Mouse (Mus musculus) midbrain, postnatal 0 days (tissue): ENCODE results near the gene Tmem54. TPM values are rescaled to one million over a fixed set of nuclear protein-coding genes. Genes with fewer than 3 reads are reported as not detected.

Source experiments
- ATAC-seq: fragments of 200-750 bp; cut with Nextera tagmentation; 2 replicates; pipeline ENCODE4 v1.8.0; 2017; ENCODE audit warnings: moderate number of reproducible peaks, mild to moderate bottlenecking, moderate TSS enrichment, moderate library complexity; ENCODE audit not compliant: low FRiP score
- DNase-seq: peaks from one replicate; pipeline ENCODE4 v3.0.0-alpha.2; 2015; ENCODE audit warnings: low spot score
- H3K27ac ChIP-seq: fragments of 300-500 bp; sonication (generic); 2 replicates; pipeline ENCODE4 v1.5.1; 2014; ENCODE audit warnings: low read depth, mild to moderate bottlenecking, low read length, mixed read lengths
- H3K27me3 ChIP-seq: fragments of 300-500 bp; sonication (generic); 2 replicates; pipeline ENCODE4 v1.6.1; 2014; ENCODE audit warnings: low read length, control low read depth, mixed read lengths; ENCODE audit not compliant: insufficient read depth
- H3K36me3 ChIP-seq: fragments of 300-500 bp; sonication (generic); 2 replicates; pipeline ENCODE4 v1.6.1; 2014; ENCODE audit warnings: low read length, control low read depth, mixed read lengths; ENCODE audit not compliant: insufficient read depth
- H3K4me1 ChIP-seq: fragments of 300-500 bp; sonication (generic); 2 replicates; pipeline ENCODE4 v1.6.1; 2014; ENCODE audit warnings: mild to moderate bottlenecking, control low read depth, antibody characterized with exemption, low read length, mixed read lengths; ENCODE audit not compliant: insufficient read depth
- H3K4me2 ChIP-seq: fragments of 300-500 bp; sonication (generic); 2 replicates; pipeline ENCODE4 v1.6.1; 2014; ENCODE audit warnings: low read depth, mild to moderate bottlenecking, low read length, mixed read lengths; ENCODE audit not compliant: poor library complexity, severe bottlenecking
- H3K4me3 ChIP-seq: fragments of 300-500 bp; sonication (generic); 2 replicates; pipeline ENCODE4 v1.5.1; 2014; ENCODE audit warnings: low read depth, mild to moderate bottlenecking, low read length, moderate library complexity
- H3K9ac ChIP-seq: fragments of 300-500 bp; sonication (generic); replicated peaks from 2 replicates; pipeline ENCODE4 v1.6.1; 2014; ENCODE audit warnings: mild to moderate bottlenecking, low read length, moderate library complexity, mixed read lengths; ENCODE audit not compliant: poor library complexity, severe bottlenecking
- H3K9me3 ChIP-seq: fragments of 300-500 bp; sonication (generic); 2 replicates; pipeline ENCODE4 v1.6.1; 2016; ENCODE audit warnings: low read length, control low read depth
- CTCF ChIP-seq: IDR thresholded peaks from 2 replicates; pipeline ENCODE4 v1.5.1; 2016; ENCODE audit warnings: antibody characterized with exemption, mild to moderate bottlenecking
- WGBS: fragments of 180-500 bp; shearing (Covaris S2); extraction: QIAGEN DNeasy Blood & Tissue Kit; methylation state at CpG from one replicate; pipeline ENCODE4 v1.1.7; 2014; 5-methylcytosine and 5-hydroxymethylcytosine counted together
- polyA plus RNA-seq: library from polyadenylated mRNA; unstranded; fragments of >200 nt; fragmentation: Nextera tagmentation; extraction: Ambion mirVana; gene quantifications from 2 replicates; pipeline ENCODE4 v1.2.1, GENCODE M21; 2015
- total RNA-seq: library from RNA; depleted of rRNA; stranded (reverse); fragments of >200 nt; gene quantifications from 2 replicates; pipeline ENCODE4 v1.2.3, GENCODE M21; 2014

Tmem54 gene
- total and polyA plus RNA-seq, 2 experiments from 2014 or later, result 0.99 TPM; not detected in 1

- TF ChIP-seq CTCF, result no peak
- no peak for ATAC-seq
Observed at GRCm38 (mm10) chr4:129106073-129106472, 725 bp downstream of the Tmem54 start.

DNA sequence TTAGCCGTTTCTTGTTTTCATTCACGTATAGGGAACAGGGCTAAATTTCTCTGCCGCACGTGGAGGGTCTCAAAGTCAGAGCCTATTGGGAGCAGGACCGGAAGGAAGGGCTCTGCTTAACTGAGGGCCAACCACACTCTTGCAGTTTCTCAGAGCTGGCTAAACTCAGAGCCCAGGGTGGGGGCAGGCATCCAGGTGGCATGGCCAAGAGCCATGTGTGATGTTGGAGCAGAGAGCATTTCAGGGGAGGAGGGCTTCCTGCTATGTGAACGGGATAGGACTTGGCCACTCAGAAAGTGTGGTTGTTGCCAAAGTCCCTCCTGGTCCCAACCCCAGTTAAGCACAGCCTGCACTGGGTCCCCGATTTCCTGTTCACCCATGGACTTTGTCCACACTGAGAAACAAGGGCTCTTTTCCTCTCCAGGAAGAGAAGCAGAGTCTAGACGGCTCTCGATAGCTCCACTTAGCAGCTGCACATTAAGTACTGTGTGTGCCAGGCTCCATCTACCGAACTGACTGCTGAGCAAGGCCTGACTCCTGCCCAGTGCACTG is 2.1 kb downstream of the Tmem54 start:
- DNase-seq, result no peak
- WGBS, result 71% methylated on average over 10 of the region's 10 CpGs

More at GRCm38 (mm10) chr4:129106073-129106472, 725 bp downstream of the Tmem54 start:
- H3K4me1 ChIP-seq, result no peaks in the 10 kb centered on the region
- no peak overlapping the region for H3K27ac ChIP-seq
- 26% methylated on average over 9 of the region's 9 CpGs for WGBS
- H3K36me3 ChIP-seq, result no peaks in the 10 kb centered on the region
- H3K9ac ChIP-seq, result no peak overlapping the region
- H3K27me3 ChIP-seq, result peaks cover 33% of the 10 kb centered on the region
- DNase-seq, result no peak
- no peak overlapping the region for H3K4me2 ChIP-seq
- no peak overlapping the region; the same call in 1 of the 2 replicates for H3K4me3 ChIP-seq
- no peaks in the 10 kb centered on the region for H3K9me3 ChIP-seq

DNA sequence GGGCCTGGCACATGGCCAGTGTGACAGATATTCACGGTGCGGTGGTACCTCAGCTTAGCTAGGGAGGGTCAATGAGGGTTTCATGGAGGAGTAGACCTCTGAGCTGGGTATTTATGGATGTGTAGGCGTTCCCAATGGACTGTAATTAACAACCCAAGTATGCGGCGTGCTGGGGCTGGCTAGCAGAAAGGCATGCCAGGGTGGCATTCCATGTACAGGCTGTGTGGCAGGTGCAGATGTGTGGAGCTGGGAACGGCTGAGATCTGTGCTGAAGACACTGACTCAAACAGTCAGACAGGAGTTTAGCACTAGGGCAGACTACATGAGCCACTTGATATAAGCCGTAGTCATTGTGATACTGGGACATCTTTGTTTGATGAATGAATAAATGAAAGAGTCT is 3.3 kb downstream of the Tmem54 start:
- ATAC-seq (no peak), DNase-seq (no peak)
- no peak overlapping the region for H3K4me2 ChIP-seq
- H3K4me1 ChIP-seq, result no peaks in the 10 kb centered on the region
- no peak overlapping the region for H3K4me3 ChIP-seq
- 0 out of 2 replicates have a peak, but pooled peaks cover 3% of the 10 kb centered on the region for H3K36me3 ChIP-seq
- no peak overlapping the region for H3K27ac ChIP-seq
- peaks cover 32% of the 10 kb centered on the region for H3K27me3 ChIP-seq
- 81% methylated on average over 7 of the region's 7 CpGs for WGBS
- H3K9me3 ChIP-seq, result no peaks in the 10 kb centered on the region
- no peak for TF ChIP-seq CTCF
- H3K9ac ChIP-seq, result no peak overlapping the region

More for the DNA sequence above, 2.1 kb downstream of the Tmem54 start:
- Histone ChIP-seq H3K4me3 (no peak overlapping the region), H3K9me3 (no peaks in the 10 kb centered on the region), H3K27ac (no peak overlapping the region), H3K4me2 (no peak overlapping the region), H3K4me1 (no peaks in the 10 kb centered on the region), H3K27me3 (peaks cover 33% of the 10 kb centered on the region), H3K36me3 (0 out of 2 replicates have a peak, but pooled peaks cover 3% of the 10 kb centered on the region), H3K9ac (no peak overlapping the region)
- TF ChIP-seq CTCF, result no peak
- no peak for ATAC-seq

- Histone ChIP-seq H3K4me1 (no peaks in the 10 kb centered on the region), H3K9ac (no peak overlapping the region), H3K27me3 (peaks cover 13% of the 10 kb centered on the region), H3K4me3 (no peak overlapping the region), H3K36me3 (0 out of 2 replicates have a peak, but pooled peaks cover 3% of the 10 kb centered on the region), H3K4me2 (no peak overlapping the region), H3K9me3 (no peaks in the 10 kb centered on the region), H3K27ac (no peak overlapping the region)
- no peak for TF ChIP-seq CTCF
- WGBS, result 87% methylated on average over 6 of the region's 6 CpGs
- DNase-seq (no peak), ATAC-seq (no peak)
Observed at GRCm38 (mm10) chr4:129110804-129111203, 5.5 kb downstream of the Tmem54 start.

DNA sequence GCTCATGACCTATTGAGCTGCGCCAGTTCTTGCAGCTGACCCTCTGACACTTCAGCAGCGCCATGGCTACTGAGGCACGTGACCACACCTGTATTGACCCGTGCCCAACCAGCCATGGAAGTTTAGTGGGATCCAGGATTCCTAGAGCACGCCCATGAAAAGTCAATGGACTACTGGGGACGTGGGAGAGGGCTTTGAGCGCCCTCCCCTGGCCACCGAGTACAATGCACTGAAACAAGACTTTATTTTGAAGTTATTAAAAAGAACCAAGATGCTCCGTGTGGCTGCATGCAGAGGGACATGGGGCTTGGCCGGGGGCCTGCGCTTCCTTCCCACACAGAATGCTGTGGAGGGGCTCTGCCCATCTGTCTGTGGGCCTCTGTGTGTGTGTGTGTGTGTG is 6.0 kb downstream of the Tmem54 start:
- no peak for ATAC-seq

DNA sequence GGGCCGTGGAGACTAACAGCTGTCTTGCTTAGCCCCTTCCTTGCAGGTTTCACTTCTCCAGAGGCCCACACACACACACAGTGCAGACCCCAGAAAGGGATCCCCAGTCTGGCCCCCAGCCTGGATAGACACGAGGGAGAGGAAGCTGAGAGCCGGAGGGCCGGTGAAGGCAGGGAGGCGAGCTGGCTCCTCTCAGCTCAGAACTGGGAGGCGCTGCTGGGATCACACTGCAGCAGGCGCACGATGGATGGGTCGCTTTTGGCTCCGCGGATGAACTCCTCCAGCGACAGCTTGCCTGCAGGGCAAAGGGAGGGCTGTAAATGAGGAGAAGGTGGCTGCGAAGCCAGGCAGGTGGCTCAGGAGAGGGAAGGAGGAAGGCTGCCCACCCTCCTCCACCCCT is 6.9 kb downstream of the Tmem54 start:
- Histone ChIP-seq H3K4me2 (no peak overlapping the region), H3K27me3 (peaks cover 5% of the 10 kb centered on the region; the same call in 1 of the 2 replicates), H3K4me3 (no peak overlapping the region), H3K9me3 (no peaks in the 10 kb centered on the region), H3K9ac (no peak overlapping the region), H3K36me3 (0 out of 2 replicates have a peak, but pooled peaks cover 3% of the 10 kb centered on the region), H3K27ac (no peak overlapping the region), H3K4me1 (no peaks in the 10 kb centered on the region)
- no peak for TF ChIP-seq CTCF
- no peak for DNase-seq
- 60% methylated on average over 13 of the region's 13 CpGs for WGBS
- ATAC-seq, result no peak

More for the DNA sequence above, 6.0 kb downstream of the Tmem54 start:
- Histone ChIP-seq H3K9me3 (no peaks in the 10 kb centered on the region), H3K36me3 (0 out of 2 replicates have a peak, but pooled peaks cover 3% of the 10 kb centered on the region), H3K4me2 (no peak overlapping the region), H3K4me3 (no peak overlapping the region), H3K9ac (no peak overlapping the region), H3K27me3 (peaks cover 7% of the 10 kb centered on the region), H3K4me1 (no peaks in the 10 kb centered on the region), H3K27ac (no peak overlapping the region)
- peak; percentile 64 for TF ChIP-seq CTCF
- WGBS, result 63% methylated on average over 11 of the region's 11 CpGs
- DNase-seq, result peak; percentile 42
